Mouse (Mus musculus): ENCODE measurements around the gene Lypd4. TPM values are rescaled to one million over a fixed set of nuclear protein-coding genes. Genes with fewer than 3 reads are reported as not detected.
"Not testable (repeated sequence)": the region's sequence is repeated elsewhere in the genome, so short reads cannot be mapped to it uniquely, and the experiment has no call there.

Lypd4 gene
- polyA plus RNA-seq, 1 experiment = not detected

DNA sequence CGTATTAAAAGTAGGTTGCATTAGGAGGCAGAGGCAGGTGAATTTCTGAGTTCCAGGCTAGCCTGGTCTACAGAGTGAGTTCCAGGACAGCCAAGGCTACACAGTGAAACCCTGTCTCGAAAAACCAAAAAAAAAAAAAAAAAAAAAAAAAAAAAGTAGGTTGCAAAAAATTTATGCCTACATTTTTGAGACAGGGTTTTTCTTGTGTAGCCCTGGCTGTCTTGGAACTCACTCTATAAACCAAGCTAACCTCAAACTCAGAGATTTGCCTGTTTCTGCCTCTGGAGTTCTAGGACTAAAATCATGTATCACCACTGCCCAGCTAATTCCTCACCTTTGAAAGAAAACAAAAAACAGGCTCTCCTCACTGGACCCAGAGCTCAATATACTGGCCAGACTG is 26.0 kb upstream of the Lypd4 start:
- not testable (repeated sequence) for H3K4me1 ChIP-seq (ENCODE audit: control insufficient read depth, insufficient read depth, insufficient read length, low read length); H3K4me3 ChIP-seq (ENCODE audit: insufficient read depth, low read depth, low read length); H3K27ac ChIP-seq (replicated peaks; ENCODE audit: low read depth, low read length)

DNA sequence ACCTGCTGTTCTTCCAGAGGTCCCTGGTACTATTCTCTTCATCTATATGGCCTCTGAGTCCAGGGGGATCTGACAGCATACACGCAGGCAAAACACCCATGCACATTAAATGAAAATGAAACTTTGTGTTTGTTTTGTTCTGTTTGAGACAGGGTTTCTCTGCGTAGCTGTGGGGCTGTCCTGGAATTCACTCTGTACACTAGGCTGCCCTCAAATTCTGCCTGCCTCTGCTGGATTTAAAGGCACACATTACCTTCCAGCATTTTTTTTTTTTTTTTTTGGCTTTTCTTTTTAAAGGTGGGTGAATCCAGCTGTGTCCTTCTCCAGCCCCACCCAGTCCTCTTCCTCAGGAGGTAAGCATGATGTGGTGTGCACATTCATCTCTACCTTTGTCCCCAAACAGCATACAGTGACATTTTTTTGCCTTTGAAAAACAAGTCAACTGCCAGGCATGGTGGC is 22.4 kb upstream of the Lypd4 start:
- H3K4me3 ChIP-seq (ENCODE audit: insufficient read depth, low read depth, low read length) = no peak overlapping the region
- H3K4me1 ChIP-seq (ENCODE audit: control insufficient read depth, insufficient read depth, insufficient read length, low read length) = no peaks in the 10 kb centered on the region
- H3K27ac ChIP-seq (replicated peaks; ENCODE audit: low read depth, low read length) = no peak overlapping the region

DNA sequence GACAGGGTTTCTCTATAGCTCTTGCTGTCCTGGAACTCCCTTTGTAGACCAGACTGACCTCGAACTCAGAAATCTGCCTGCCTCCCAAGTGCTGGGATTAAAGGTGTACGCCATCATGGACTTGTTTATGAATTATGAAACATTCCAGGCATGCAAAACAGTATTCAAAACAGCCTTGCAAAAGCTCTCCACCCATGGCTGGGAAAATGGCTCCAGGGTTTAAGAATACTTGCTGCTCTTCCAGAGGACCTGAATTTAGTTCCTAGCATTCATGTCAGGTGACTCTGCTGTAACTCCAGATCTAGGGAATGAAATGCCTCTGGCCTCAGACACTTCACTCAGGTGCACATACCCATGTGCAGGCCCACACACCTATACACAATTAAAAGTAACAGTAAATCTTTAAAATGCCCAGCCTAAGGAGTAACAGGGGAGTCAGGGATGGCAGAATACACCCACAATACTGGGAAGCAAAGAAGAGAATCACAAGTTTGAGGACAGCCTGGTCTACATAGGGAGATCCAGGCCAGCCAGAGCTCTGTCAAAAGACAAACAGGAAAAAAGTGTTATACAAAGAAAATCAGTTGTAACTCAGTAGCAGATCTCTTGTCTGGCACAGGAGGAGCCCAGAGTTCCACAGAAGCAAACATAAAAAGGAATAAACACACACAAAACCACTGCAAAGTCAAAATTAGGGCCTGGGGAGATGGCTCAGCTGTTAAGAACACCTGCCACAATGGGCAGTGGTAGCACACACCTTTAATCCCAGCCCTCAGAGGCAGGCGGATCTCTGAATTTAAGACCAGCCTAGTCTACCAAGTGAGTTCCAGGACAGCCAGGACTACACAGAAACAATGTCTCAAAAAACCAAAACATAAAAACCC is 21.7 kb upstream of the Lypd4 start:
- H3K27ac ChIP-seq (replicated peaks; ENCODE audit: low read depth, low read length) = no peak overlapping the region
- no peak overlapping the region for H3K4me3 ChIP-seq (ENCODE audit: insufficient read depth, low read depth, low read length)
- no peaks in the 10 kb centered on the region for H3K4me1 ChIP-seq (ENCODE audit: control insufficient read depth, insufficient read depth, insufficient read length, low read length)

DNA sequence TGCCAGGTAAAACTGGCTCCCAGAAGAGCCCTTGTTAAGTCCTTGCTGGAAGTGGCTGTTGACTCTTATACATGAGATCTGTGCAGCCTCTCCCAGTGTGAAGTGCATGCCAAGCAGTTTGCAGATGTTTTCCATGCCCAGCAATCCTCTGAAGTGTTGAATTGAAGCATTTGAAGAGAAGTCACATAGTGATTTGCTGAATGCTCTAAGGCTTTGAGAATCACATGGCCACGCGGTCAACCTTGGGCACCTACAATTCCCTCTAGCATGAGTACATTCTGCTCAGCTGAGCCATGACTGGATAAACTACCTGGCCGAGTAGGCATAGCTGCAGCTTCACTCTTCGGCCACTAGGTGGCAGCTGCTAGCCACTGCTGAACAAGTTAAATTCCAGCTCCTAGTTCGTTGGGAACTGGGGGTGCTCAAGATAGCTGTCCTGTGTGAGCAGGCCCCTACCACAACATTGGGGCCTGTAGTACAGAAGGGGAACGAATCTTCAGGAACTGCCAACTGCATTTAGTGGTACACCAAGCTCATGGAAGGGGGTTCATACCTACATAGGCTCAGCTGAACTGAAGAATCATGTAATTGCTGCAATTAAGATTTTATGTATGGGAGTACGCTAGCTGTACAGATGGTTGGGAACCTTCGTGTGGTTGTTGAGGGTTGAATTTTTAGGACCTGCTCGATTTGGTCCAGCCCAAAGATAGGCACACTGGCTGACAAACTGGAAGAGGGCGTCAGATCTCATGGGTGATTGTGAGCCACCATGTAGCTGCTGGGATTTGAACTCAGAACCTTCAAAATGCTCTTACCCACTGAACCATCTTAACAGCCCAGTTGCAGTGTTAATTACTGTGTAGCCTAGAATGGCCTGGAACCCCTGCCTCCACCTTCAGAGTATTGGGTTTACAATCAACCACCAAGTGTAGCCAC is 20.8 kb upstream of the Lypd4 start:
- Histone ChIP-seq H3K4me3 (ENCODE audit: insufficient read depth, low read depth, low read length) (no peak overlapping the region), H3K4me1 (ENCODE audit: control insufficient read depth, insufficient read depth, insufficient read length, low read length) (no peaks in the 10 kb centered on the region), H3K27ac (replicated peaks; ENCODE audit: low read depth, low read length) (no peak overlapping the region)

DNA sequence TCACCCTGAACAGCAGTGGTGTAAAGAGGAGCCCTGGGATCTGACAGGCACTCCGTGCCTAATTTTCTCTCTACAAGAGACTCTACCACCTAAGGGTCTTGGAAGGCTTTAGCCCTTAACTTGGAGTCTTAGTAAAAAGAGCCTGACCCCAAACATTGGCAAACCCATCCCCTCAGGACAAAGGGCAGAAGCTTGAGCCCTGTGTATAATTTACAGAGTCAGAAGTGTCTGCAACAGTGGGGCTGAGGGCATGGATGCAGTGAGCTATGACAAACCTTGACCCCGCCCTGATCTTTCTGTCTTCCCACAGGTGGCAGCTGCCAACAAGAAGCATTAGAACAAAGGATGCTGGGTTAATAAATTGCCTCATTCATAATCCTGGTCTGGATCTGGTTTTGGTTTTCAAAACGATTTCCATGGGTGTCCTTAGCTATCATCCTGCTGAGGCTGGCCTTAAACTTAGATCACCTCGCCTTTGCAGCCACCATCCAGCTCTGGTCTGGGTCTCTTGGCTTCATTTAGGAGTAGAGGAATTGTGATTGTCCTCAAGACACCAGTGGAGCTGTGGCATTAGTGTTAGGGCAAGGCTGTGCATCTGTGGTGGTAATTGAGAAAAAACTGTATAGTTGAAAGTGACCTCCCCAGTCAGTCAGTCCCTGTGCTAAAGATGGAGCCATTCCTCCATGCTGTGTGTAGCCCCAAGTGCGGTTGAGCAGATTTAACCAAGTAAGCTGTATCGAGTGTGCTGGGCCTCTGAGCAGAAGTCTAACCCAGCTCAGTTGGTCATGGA is 19.9 kb upstream of the Lypd4 start:
- H3K27ac ChIP-seq (replicated peaks; ENCODE audit: low read depth, low read length) = no peak overlapping the region

DNA sequence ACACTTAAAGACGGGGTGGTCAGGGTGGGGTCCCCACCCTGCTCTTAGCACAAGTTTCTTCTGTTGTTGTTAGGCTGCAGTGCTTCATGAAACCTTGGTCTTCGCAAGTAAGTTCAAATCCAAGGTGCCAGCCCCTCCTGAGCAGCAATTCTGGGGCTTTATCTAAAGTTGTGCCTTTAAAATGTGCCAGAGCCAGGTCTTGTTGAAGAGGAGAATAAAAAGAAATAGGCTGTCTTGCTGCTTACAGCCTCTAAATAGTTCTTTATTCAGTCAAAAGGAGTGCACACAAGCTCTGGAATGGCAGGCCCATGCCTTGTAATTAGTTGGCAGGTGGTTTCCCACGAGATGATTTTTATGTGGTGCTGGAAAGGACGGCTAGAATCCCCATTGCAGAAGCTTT is 17.4 kb upstream of the Lypd4 start:
- Histone ChIP-seq H3K27ac (replicated peaks; ENCODE audit: low read depth, low read length) (no peak overlapping the region), H3K4me1 (ENCODE audit: control insufficient read depth, insufficient read depth, insufficient read length, low read length) (no peaks in the 10 kb centered on the region), H3K4me3 (ENCODE audit: insufficient read depth, low read depth, low read length) (no peak overlapping the region)

More for the DNA sequence above, 19.9 kb upstream of the Lypd4 start:
- Histone ChIP-seq H3K4me1 (ENCODE audit: control insufficient read depth, insufficient read depth, insufficient read length, low read length) (no peaks in the 10 kb centered on the region), H3K4me3 (ENCODE audit: insufficient read depth, low read depth, low read length) (no peak overlapping the region)

DNA sequence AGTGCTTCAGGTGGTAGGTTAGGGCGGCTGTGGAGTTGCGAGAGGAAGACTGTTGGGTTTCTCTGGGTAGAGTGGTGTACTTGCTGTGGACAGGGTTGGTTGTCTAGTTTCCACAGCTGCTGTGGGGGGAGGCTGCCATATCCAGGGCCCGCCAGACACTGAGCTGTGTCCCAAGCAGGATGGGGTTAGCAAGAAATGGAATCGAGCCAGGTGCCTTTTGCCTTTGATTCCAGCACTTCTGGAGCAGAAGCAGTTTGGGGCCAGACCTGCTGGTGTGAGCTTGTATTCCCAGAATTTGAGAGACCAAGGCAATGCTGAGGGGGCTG is 16.5 kb upstream of the Lypd4 start:
- H3K4me3 ChIP-seq (ENCODE audit: insufficient read depth, low read depth, low read length) = peak overlapping the region; percentile 70
- H3K27ac ChIP-seq (replicated peaks; ENCODE audit: low read depth, low read length) = peak overlapping the region; percentile 63

DNA sequence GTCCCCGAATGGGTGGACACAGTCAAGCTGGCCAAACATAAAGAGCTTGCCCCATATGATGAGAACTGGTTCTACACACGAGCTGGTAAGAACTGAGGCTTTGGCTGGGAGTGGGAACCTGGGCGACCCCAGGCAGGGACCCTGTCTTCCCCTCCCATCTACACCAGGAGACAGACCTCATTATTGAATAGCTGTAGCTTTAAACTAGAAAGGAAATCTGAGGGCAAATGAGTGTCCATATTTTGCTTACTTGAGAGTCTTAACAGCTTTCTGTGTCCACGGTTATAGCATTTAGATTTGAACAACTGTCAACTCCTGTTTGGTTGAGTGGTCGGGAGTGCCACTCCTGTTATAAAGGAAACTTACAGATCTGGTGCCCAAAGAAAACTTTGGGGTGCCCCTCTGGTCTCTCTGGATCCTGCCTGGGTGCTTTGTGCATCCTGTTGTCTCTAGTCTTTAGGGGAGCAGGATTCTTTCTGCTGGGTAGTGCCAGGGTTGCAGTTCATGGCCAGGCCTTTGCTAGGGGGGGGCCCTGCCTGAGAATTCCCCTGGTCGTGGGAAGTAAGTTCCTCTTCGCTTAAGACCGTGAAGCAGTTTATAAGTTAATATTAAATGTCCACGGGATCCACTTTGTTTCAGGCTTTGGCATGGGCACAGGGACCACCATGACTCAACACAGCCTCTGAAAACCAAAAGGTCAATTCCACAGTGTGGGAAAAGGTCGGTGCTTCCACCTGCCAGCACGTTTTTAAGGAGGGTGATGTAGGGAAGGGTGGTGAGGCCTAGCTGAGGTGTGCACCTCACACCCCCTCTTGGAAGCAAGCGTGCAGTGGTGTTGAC is 15.9 kb upstream of the Lypd4 start:
- Histone ChIP-seq H3K4me1 (ENCODE audit: control insufficient read depth, insufficient read depth, insufficient read length, low read length) (no peaks in the 10 kb centered on the region), H3K4me3 (ENCODE audit: insufficient read depth, low read depth, low read length) (peak overlapping the region; percentile 70), H3K27ac (replicated peaks; ENCODE audit: low read depth, low read length) (peak overlapping the region; percentile 63)

More for the DNA sequence above, 16.5 kb upstream of the Lypd4 start:
- no peaks in the 10 kb centered on the region for H3K4me1 ChIP-seq (ENCODE audit: control insufficient read depth, insufficient read depth, insufficient read length, low read length)

DNA sequence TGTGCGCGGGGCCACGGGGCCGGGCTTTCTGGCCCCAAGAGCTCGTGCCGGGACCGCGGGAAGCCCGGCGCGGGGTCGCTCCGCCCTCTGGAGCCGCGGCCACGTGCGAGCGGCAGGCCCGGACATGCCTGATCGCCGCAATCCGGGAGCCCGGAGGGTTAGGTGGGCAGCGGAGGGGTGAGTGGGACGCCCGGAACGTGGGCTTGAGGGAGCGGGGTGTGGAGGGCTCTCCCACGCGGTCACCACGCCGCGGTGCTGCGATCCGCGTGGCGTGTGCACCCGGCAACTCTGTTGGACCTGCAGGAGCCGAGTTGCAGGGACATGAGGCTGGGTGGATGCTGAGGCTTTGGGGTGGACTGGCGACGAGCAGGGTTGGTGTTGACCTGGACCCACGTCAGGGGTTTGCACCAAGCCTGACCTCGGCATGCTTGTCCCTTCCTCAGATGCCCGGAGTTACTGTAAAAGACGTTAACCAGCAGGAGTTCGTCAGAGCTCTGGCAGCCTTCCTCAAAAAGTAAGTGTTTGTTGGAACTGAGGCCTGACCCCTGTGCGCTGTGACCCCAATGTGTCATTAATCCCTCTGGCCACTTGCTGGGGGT is 15.1 kb upstream of the Lypd4 start:
- H3K4me3 ChIP-seq (ENCODE audit: insufficient read depth, low read depth, low read length) = peak overlapping the region; percentile 70
- H3K27ac ChIP-seq (replicated peaks; ENCODE audit: low read depth, low read length) = peak overlapping the region; percentile 63
- no peaks in the 10 kb centered on the region for H3K4me1 ChIP-seq (ENCODE audit: control insufficient read depth, insufficient read depth, insufficient read length, low read length)

DNA sequence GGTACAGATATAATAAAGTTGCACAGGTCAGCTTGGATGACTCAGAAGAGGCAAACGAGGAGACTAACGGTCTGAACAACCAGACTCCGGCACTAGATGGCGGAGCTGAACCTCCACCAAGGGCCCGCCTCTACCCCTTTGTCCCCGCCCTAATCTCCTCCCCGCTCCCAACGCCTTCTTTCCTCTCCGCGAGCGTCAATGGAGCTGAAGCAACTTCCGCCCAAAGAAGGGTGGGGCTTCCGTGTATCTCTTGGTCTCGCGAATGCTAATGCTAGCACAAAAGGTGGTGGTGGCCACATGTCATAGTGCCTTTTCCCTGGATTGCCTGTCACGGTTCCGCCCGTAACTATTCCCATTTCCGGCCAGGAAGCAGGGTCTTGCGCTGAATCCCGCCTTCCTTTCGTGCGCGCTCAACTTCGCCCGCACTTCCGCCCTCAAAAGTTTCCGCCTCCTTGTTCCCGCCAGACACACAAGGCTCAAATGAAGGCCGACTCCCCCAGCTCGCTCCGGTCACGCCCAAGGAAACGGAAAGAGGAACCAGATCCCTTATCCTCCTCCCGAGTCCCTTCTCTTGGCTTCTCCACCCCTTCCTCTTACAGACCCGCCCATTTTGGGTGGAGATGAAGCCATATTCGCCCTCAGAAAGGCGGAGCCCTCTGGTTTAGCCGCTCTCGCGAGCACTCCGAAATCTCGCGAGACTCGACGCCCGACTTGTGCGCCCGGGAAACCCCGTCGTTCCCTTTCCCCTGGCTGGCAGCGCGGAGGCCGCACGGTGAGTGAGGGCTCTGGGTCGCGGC is 14.4 kb upstream of the Lypd4 start, which contains the start of gene Rps19:
Gene Rps19 (plus strand): TSS at position 476 of the 797 bp plus-strand sequence.
- peak within 1 kb of the TSS; percentile 70 for H3K4me3 ChIP-seq (ENCODE audit: insufficient read depth, low read depth, low read length)
- peak within 1 kb of the TSS; percentile 83 for H3K27ac ChIP-seq (replicated peaks; ENCODE audit: low read depth, low read length)
- H3K4me1 ChIP-seq (ENCODE audit: control insufficient read depth, insufficient read depth, insufficient read length, low read length) = no peaks in the 10 kb centered on the region

DNA sequence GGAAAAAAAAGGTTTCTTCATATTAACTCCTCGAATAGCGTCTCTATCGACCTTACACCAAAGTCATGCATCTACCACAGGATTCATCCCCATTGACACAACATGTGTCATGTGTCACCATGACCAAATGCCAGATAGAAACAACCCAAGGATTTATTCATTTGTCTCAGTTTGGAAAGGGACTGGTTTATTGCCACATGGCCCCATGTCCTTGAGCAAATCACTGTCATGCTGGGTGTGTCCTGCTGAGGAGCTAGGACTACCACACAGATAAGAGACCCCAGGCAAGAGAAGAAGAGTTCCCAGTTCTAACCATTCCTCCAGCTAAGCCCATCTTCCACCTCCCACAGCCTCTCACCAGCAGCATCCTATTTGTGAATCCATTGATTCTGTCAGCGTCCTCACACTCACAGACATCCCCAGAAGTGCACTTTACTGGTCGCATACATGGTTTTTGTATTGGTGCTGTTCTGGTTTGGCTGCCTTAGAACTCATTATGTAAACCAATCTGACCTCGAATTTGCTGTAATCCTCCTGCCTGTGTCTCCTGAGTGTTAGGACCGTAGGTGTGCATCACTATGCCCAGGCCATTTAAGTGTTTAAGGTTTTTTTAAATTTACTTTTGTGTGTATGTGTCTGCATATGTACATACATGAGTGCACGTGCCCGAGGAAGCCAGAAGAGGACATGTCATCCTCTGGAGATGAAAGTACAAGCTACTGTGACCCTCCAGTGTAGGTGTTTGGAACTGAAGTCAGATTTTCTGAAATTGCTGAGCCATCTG is 12.9 kb upstream of the Lypd4 start:
- Histone ChIP-seq H3K4me3 (ENCODE audit: insufficient read depth, low read depth, low read length) (no peak overlapping the region), H3K27ac (replicated peaks; ENCODE audit: low read depth, low read length) (no peak overlapping the region), H3K4me1 (ENCODE audit: control insufficient read depth, insufficient read depth, insufficient read length, low read length) (no peaks in the 10 kb centered on the region)

DNA sequence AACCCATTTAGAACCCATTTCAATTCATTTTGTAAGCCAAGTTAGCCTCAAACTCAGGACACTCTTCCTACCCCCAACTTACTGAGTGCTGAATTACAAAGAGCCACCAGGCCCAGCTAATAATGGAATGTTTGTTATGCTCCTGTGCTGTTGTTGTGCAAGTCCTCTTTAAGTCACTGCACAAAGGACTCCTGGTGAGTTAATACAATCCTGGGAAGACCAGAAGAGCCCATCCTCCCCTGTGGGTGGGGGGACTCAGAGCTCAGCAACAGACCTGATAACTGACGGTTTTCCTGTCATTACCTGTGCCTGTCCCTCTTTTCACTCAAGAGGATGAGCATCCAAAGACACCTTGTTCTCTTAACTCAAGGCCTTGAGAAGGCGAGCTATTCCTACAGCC is 9.9 kb upstream of the Lypd4 start:
- Histone ChIP-seq H3K4me1 (ENCODE audit: control insufficient read depth, insufficient read depth, insufficient read length, low read length) (no peaks in the 10 kb centered on the region), H3K27ac (replicated peaks; ENCODE audit: low read depth, low read length) (no peak overlapping the region), H3K4me3 (ENCODE audit: insufficient read depth, low read depth, low read length) (no peak overlapping the region)

DNA sequence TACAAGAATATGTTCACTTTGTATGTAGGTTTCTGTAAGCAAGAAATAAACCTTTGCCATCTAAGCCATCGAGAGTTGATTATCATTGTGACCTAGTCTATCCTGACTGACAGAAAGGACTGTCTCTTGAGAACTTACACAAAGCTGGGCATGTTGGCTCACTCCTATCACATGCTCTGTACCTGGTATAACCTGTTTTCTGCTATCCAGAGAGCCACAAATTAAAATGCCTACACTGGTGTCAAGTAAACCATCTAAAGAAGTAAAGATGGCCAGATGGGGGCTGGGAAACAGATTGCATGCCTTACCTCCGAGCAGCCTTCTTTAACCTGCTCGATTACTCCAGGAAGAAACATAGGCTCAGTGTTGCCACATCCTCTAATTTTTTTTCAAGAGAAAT is 7.8 kb upstream of the Lypd4 start:
- no peak overlapping the region for H3K4me3 ChIP-seq (ENCODE audit: insufficient read depth, low read depth, low read length)
- H3K27ac ChIP-seq (replicated peaks; ENCODE audit: low read depth, low read length) = no peak overlapping the region
- no peaks in the 10 kb centered on the region for H3K4me1 ChIP-seq (ENCODE audit: control insufficient read depth, insufficient read depth, insufficient read length, low read length)
